Mouse (Mus musculus) myocyte (in vitro differentiated cells): ENCODE results near the gene Msrb1.
"Not testable (repeated sequence)": the region's sequence is repeated elsewhere in the genome, so short reads cannot be mapped to it uniquely, and the experiment has no call there.

ENCODE experiments used
- CEBPB ChIP-seq: IDR thresholded peaks from 2 replicates; pipeline ENCODE4 v1.6.1; 2011; ENCODE audit warnings: mild to moderate bottlenecking, moderate library complexity; ENCODE audit not compliant: poor library complexity, insufficient read depth, severe bottlenecking
- E2F4 ChIP-seq: IDR thresholded peaks from one replicate; pipeline ENCODE4 v1.6.1; 2011; ENCODE audit warnings: mild to moderate bottlenecking, control low read depth, moderate library complexity; ENCODE audit not compliant: insufficient read depth
- MAX ChIP-seq: IDR thresholded peaks from one replicate; pipeline ENCODE4 v1.6.1; 2011; ENCODE audit warnings: low read depth, mild to moderate bottlenecking, control low read depth
- MYOD1 ChIP-seq, 3 experiments: IDR thresholded peaks; one replicate each; pipeline ENCODE4 v1.6.1; 2011; ENCODE audit warnings: control low read depth in 2 of 3, low read depth in 2 of 3, mild to moderate bottlenecking in 2 of 3, moderate library complexity in 1 of 3; ENCODE audit not compliant: insufficient read length in 2 of 3, control insufficient read depth in 1 of 3
- MYOG ChIP-seq, 3 experiments: IDR thresholded peaks; one replicate each; pipeline ENCODE4 v1.6.1; 2011; ENCODE audit warnings: control low read depth in 2 of 3, low read depth in 2 of 3, mild to moderate bottlenecking in 2 of 3; ENCODE audit not compliant: insufficient read length in 2 of 3, control insufficient read depth in 1 of 3, insufficient read depth in 1 of 3
- POLR2A ChIP-seq: IDR thresholded peaks from one replicate; pipeline ENCODE4 v1.6.1; 2011; ENCODE audit warnings: low read depth, mild to moderate bottlenecking, control low read depth, moderate library complexity; ENCODE audit not compliant: insufficient read length
- POLR2AphosphoS2 ChIP-seq: IDR thresholded peaks from one replicate; pipeline ENCODE4 v1.6.1; 2011; ENCODE audit warnings: low read depth, control low read depth; ENCODE audit not compliant: insufficient read length
- REST ChIP-seq: IDR thresholded peaks from one replicate; pipeline ENCODE4 v1.6.1; 2011; ENCODE audit warnings: mild to moderate bottlenecking, control low read depth, moderate library complexity; ENCODE audit not compliant: insufficient read depth, insufficient read length
- SRF ChIP-seq: IDR thresholded peaks from one replicate; pipeline ENCODE4 v1.6.1; 2011; ENCODE audit warnings: low read depth; ENCODE audit not compliant: control insufficient read depth, insufficient read length
- TCF12 ChIP-seq: IDR thresholded peaks from one replicate; pipeline ENCODE4 v1.6.1; 2011; ENCODE audit warnings: mild to moderate bottlenecking, control low read depth; ENCODE audit not compliant: poor library complexity, insufficient read depth, severe bottlenecking
- TCF3 ChIP-seq: IDR thresholded peaks from one replicate; pipeline ENCODE4 v1.6.1; 2011; ENCODE audit warnings: low read depth, control low read depth; ENCODE audit not compliant: insufficient read length
- USF1 ChIP-seq: IDR thresholded peaks from one replicate; pipeline ENCODE4 v1.6.1; 2011; ENCODE audit warnings: low read depth, mild to moderate bottlenecking, control low read depth, moderate library complexity

DNA sequence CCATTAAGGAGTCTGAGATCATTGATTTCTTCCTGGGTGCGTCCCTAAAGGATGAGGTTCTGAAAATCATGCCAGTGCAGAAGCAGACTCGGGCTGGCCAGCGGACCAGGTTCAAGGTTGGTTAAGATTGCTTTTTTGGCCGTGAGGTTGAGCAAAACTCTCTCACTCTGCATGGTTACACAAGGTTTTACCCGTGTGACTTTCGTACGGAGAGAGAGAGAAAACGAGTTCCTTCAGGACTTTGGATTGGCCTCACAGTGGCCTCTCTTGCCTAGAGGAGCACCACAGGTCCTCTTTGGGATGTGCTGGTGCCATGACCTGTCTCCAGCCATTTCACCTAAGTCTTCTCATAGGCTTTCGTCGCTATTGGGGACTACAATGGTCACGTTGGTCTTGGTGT, 15.8 kb upstream of the Msrb1 start:
- not testable (repeated sequence) for TF ChIP-seq MYOG (IDR thresholded peaks at IDR 0.05; ENCODE audit: control insufficient read depth in 1 of 3, insufficient read depth in 1 of 3, insufficient read length in 2 of 3, low read depth in 2 of 3); POLR2A; E2F4; MYOD1 (IDR thresholded peaks at IDR 0.05; ENCODE audit: control insufficient read depth in 1 of 3, insufficient read length in 2 of 3, low read depth in 2 of 3); MAX; USF1; SRF; CEBPB; TCF12; POLR2AphosphoS2; TCF3; REST
